Mouse (Mus musculus): ENCODE data around the gene Lhx2. TPM values are rescaled to one million over a fixed set of nuclear protein-coding genes. Genes with fewer than 3 reads are reported as not detected.

The Lhx2 gene
- polyA plus RNA-seq, 1 experiment, result 60.4 TPM

GRCm38 (mm10) chr2:38397882-38398281 lies 58.8 kb downstream of the Lhx2 start:
- DNase-seq (ENCODE audit: extremely low spot score in 1 of 2, low spot score in 1 of 2), result no peak

- peak; percentile 32 to 73 for DNase-seq (ENCODE audit: extremely low spot score in 1 of 2, low spot score in 1 of 2)
Measured at GRCm38 (mm10) chr2:38402611-38403010, 63.5 kb downstream of the Lhx2 start.

- peak; percentile 81 to 88 for DNase-seq (ENCODE audit: extremely low spot score in 1 of 2, low spot score in 1 of 2)
Measured at GRCm38 (mm10) chr2:38403231-38403630, 64.2 kb downstream of the Lhx2 start.

- DNase-seq (ENCODE audit: extremely low spot score in 1 of 2, low spot score in 1 of 2), result no peak
Measured at GRCm38 (mm10) chr2:38404007-38404596, 65.0 kb downstream of the Lhx2 start.

- no peak for DNase-seq (ENCODE audit: extremely low spot score in 1 of 2, low spot score in 1 of 2)
Measured at GRCm38 (mm10) chr2:38405356-38405755, 66.3 kb downstream of the Lhx2 start.

DNA sequence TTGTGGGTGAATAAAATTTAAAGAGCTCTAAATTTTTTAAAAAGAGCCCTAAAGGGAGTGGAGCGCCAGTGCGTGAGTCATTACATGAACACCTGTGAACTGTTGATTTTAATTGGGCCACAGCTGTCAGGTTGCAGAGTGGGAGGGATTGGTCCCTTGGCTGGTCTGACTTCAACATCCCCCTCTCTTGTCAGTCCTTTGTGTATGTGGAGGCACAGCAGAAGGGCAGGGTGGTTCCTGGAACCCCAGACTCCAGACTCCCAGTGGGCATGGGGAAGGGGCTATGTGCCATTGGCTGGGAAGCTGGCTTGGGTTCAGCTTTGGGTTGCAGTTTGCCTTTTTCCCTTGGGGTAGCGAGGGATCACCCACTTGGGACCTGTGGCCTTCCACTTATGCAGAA lies 70.2 kb downstream of the Lhx2 start:
- DNase-seq (ENCODE audit: extremely low spot score in 1 of 2, low spot score in 1 of 2), result no peak

DNA sequence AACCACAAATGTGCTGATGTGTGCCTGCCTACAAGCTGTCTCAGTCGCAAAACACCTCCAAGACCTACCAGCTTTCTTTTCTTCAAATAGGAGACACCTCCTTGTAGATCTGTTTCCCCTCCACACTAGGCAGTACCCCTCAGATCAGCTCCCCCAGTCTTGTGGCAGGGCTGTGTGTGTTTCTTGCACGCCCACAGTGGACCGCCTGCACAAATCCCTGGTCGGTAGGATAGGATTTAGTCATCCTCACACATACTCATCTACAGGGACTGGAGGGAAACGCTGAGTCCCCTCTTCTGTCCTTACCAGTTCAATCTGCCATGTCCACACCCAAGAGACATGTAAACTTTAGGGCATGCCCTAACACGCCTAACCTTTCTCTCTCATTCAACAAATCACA lies 71.1 kb downstream of the Lhx2 start:
- DNase-seq (ENCODE audit: extremely low spot score in 1 of 2, low spot score in 1 of 2), result no peak

DNA sequence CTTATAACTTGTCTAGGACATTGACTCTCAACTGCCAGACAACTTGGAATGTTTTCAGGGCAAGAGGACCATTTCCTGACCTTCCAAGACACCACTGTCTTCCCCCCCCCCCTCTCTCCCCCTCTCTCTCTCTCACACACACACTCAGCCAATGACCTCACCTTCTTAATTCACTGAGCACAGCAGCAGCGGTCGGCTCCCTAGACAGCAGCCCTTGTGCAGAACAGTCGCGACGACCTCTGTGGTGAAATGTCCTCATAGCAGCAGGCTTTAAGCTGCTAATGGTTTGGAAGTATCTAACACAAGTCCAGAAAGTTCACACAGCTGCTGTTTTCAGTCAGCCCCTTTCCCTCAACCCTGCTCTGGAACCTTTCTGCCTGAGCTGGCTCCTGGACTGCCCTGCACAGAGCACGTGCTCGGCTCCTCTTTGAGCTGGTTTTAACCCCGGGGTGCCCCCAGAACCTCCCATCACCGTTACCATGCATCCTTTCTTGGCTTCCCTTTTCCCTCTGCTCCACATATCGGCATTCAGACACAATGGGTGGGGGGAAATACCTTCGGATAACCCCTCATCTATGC lies 73.6 kb downstream of the Lhx2 start:
- no peak for DNase-seq (ENCODE audit: extremely low spot score in 1 of 2, low spot score in 1 of 2)

DNA sequence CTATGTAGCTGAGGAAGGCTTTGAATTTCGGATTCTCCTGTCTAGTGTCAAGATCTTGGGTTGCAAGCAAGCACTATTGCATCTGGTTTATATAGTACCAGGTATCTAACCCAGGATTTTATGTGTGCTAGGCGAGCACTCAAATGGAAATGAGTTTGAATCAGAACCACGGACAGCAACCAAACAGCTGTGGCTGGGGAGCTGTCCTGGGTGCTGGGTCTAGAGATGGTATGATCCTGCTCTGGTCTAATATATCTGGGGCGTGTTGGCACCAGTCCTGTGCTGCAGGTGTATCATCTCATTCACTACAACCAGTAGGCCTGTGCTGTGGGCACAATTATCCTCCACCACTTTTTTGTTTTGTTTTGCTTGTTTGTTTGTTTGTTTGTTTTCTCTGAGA lies 78.9 kb downstream of the Lhx2 start:
- no peak for DNase-seq (ENCODE audit: extremely low spot score in 1 of 2, low spot score in 1 of 2)

Other genes with a start within 250 kb of the Lhx2 start
- 44.5 and 47.8 TPM in 2 replicates for gene Dennd1a, start 51.9 kb upstream of the Lhx2 start, polyA plus RNA-seq (2012; rRNA removed)
- 25.8 and 25.9 TPM in 2 replicates for gene Nek6, start 172.4 kb downstream of the Lhx2 start, polyA plus RNA-seq (2012; rRNA removed)